Mouse (Mus musculus) monocyte, adult 5-6 weeks (primary cell): Measurements from ENCODE around the gene Gpr37. TPM values are rescaled to one million over a fixed set of nuclear protein-coding genes. Genes with fewer than 3 reads are reported as not detected.

Source experiments
- ATAC-seq: fragments of 153-309, 156-312 bp; replicated peaks from 2 replicates; pipeline ENCODE4 v1.8.0; 2017; ENCODE audit warnings: mild to moderate bottlenecking; ENCODE audit not compliant: low TSS enrichment, insufficient number of reproducible peaks, severe bottlenecking, poor library complexity, low FRiP score
- total RNA-seq: library from RNA; stranded (forward); fragments of 200-1000, 200-491, 200-594 nt; gene quantifications from 3 replicates; pipeline ENCODE4 v1.2.3, GENCODE M21; 2017

Gpr37 gene
- total RNA-seq: not detected in 3 replicates

DNA sequence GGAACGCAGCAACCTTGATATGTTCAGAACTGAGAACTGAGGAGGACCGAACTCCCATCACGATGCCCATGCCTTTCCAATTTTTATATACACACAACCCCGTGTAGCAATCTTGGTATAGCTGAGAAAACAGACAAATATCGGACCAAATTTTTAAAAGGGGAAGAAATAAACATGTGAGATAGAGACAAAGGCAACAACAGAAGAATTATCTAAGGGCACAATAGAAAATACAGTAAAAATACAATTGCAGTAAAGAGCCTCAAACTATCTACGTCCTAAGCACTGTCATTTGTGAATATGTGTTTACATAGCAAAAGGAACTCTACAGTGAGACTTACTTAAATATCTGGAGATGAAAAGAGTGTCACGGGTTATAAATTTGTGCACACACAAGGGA lies at the start of gene Gpr37:
Gene Gpr37, minus strand, starts transcription at position 101 of the 400 bp plus-strand sequence.
- ATAC-seq: no peak

DNA sequence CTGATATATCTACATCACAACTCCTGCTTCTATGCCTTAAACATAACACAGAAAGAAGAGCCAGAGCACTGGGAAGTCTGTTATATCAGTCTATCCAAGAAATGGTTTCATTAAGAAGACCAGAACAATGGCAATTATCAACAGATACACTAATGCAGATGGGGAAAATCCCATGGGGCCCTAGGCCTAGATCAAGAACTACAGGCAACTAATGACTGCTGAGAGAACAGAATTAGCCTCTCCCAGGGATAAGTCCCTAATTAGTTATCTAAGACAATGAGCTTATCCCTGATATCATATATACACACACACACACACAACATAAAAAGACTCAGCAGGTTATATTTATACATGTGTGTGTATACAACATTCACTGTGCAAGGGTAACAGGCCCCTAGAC lies 46.0 kb upstream of the Gpr37 start:
- ATAC-seq: no peak

DNA sequence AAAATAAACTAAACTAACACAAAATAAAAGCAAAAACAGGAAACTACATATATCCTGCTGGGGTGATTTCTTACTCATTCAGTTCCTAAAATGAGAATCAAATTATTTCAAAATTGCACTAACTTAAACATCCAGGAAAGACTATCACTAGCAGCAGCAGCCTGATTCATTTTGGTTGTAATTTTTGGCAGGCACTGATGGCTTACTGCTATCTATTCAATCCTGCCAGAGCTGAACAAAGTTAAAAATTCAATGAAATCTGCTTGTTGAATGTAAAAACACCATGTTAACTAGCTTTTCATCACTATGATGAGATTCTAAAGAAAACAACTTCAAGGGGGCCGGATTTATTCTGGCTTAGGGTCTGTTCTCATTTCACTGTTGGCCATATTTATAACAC lies 36.0 kb upstream of the Gpr37 start:
- ATAC-seq: no peak

DNA sequence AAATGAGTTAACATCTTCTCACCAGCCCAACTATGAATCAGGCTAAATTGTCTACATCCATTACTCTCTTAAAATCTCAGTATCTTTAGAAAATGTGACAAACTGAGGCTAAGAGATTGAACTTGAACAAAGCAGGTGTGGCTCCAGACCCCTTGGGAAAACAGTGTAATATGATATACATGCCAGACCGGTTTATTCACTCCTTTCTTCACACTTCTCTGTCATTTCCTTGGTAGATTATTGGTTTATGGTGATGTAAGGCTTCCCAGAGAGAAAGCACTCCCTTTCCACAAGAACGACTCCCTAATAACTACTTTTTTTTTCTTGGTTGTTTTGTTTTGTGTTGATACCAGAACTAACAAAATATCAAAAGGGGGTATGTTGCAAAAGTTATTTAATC lies 20.1 kb upstream of the Gpr37 start:
- no peak for ATAC-seq

DNA sequence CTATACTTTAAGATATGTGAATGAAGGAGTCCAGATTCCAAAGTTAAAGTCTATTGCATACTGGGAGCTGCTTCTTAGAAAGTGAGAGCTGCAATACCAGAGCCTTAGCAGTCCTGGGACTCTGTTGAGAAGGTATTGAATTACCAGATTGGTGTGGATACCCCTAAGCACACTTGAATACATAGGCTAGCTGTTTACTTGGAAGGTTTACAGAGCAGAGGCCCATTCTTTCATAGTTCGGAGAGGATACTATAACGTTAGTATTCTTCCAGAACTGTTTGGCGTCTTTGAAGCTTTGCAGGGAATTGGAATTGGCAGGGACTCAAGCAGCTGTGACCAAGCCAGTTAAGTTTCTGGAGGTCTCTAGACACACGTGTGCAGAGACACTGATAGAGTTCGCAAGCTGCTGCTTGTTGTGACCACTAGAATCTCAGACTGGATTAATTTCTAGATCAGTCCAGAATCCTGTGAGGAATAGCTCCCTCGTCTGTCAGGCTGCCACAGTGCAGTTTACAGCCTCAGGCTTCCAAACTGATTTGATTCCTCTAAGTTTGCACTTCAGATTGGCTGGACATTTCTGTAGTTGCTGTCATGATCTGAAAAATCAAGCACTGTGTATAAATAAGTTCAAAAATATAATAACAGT lies 18.8 kb upstream of the Gpr37 start:
- ATAC-seq: no peak

DNA sequence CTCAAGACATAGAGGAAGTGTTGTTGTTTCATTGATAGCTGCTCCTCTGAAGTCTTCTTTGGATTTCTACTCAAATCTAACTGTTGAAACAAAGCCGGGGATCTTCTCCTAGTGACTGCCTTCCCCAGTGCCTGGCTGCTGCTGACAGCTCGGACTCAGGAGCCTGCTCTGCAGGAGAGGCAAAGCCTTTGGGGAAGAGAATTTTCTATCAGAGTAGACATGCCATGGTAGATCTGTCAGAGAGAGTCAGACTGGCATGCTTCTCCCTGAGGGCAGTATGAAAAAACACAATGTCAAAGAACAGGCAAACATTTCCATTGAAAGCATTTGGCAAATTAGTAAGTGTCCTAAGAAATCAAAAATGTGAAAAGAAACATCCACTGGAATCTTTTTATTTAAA lies 9.4 kb upstream of the Gpr37 start:
- ATAC-seq: no peak

DNA sequence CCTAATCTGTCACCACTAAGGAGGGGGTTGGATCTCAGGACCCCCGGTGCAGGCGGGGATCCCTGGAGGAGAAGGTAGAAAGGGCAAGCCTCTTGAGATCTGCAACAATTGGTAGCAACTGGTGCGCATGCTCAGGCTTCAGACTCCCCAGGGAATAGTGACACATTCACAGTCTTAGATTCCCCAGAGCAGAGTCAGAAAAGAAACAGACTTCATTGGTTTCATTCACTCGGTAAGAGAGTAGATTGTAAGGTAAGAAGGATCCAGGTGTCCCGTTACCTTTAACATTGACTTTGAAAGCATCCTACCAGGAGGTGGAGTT lies 284 bp downstream of the Gpr37 start:
- ATAC-seq: no peak

DNA sequence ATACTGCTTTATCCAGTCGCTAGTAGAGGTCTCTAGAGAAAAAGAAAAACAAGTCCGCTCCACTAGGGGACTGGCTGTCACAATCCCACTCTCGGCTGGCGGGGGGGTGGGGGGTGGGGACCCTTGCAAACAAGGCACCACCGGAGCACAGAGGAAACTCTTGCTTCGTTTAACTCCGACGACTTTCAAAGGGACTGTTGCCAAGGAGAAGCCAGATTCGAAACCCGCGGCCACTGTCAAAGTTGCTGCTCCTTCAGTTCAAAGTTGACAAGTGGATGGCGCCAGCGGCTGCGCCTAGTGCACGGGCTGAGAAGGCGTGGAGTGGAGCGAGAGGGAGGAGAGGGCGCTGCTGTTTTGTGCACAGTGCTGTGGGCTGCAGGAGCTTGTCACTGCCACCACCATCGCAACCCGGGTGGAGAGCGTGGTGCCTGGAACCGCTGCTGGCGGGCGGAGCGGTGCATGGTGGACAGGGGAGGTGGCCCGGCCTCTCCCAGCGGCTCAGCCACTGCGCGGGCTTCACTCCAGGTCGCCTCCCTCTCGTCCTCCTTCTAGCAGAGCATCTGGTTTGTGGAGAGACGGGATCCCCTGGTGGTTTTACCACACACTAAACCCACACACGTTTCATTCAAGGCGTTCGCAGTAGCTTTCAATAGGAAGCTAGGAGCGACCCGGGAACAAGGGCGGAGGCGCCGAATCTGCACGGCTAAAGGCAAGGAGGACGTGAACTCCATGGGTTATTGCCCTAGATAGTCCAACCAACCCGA lies 827 bp downstream of the Gpr37 start:
- ATAC-seq: no peak

DNA sequence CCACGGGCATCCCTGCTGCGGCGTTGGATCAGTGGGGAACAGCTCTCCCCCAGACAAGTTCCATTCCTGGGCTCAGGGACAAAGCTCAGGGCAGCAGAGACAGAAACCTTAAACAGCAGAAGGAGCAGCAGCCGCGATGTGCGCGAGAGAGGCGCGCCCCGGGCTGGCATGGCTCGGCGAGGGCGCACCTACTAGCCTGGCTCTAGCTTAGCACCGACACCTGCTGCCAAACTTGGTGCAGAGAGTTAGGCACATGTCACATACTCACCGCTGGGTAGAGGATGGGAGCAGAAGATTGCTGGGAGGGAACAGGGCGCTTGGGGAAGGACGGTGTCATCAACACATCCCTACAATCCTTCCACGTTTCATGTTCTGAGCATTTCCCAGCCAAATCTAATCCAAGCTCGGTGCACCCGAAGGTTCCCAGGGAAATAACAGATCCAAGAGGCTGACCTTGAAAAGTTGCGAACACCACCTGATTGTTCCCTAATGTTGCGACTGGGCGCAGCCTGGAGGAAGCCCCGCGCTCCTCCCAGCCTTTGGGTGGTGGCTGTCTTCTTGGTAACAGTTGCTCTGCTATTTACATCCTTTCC lies 1.5 kb downstream of the Gpr37 start:
- ATAC-seq: no peak

DNA sequence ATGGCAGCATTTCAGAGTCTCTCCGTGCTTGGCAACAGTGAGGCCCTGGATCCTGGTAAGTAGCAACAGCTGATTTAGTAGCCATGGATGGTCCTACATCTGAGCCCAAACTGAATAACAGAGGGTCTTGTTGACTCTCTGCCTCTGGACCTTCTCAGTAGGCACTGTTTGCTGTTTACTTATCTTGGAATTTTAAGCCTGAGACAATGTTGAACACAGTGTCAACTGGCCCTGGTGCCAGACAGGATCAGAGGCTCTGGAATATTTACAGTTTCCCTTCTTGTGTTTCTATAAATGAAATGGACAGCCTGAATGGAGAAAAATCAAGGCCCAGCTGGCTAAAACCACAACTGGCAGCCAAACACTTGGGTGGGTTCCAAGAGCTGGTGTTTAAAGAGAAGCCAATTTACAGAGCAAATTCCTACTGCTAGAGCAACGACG lies 3.7 kb downstream of the Gpr37 start:
- ATAC-seq: no peak

DNA sequence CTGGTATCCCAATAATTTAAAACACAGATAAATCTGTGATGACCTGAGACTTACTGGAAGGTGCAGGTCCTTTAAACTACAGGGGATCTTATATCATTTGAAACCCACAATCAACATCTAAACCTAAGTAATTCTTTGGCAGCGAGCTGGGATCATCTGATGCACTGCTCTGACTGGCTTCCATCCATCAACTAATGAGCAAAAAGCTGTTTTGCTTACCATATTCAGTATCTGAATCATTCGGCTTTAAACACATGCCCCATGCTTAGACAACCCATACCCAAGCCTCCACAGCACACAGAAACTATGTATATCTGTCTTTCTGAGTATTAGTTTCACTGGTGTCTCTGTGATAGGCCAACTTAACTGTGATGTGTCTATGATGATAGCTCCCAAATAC lies 6.1 kb downstream of the Gpr37 start:
- ATAC-seq: no peak

DNA sequence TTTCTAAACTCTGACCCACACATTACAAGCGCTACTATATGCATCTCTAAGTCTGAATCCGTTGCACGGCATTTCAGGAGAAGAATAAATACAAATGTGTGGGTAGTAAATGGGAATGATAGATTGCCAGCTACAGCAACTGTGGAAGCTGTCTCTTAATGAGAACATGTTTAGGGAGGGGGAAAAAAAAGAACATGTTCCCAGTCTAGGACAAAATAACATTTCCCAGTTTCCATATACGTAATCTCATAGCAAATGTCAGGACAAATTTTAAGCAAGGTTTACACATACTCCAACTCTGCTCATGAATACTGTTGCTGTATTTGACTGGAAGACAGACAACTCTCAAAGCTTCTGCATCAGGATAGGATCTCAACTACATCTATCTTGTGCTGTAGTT lies 15.4 kb downstream of the Gpr37 start:
- no peak for ATAC-seq

DNA sequence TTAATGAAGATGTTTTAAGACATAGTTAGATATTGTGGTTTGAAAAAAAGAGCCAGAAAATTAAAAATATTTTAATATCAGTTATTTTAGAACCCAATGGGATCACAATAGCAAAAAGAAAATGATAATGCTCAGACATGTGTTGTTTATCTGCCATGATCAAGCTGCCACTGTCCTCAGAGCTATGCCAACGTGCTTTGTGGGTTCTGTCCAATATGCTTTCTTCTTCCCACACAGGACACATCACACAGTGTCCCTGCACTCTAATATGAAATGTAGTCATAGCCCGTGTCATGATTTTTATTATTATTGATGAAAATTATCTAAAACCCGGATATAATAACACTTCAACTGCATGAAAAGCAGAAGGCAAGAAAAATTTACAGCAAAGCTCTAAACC lies 16.7 kb downstream of the Gpr37 start:
- ATAC-seq: no peak

DNA sequence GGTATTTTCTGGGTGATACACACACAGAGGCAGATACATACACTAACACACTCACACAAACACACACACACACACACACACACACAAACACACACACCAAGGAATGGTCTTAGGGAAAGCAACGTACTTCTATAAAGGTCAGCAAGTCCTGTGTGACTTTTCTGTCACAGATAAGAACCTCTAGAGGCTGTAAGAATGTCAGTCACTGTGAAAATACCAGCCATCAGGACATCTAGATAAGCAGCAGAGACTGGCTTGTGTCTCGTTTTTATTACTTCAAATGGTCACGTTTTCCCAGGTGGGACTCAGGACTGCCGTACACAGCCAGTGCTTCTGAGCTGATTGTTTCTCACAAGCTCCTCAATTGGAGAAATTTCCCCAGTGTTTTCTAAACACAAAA lies 20.4 kb downstream of the Gpr37 start:
- ATAC-seq: no peak

DNA sequence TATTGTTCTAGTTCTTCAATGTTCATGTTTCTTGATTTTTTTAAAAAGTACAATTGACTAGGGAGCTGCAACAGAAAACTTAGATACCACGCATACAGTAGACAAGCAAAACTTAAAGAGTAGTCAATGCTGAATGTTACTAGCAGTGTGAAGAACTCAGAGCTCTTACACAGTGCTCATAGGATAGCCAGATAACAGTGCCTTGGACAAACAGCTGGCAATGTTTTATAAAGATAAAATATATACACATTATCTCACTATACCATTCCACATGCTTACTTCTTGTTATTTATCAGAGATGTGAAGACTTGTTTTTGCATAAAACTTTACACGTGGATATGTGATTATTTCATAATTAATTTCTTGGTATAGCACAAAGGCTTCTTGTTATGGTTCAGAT lies 26.6 kb downstream of the Gpr37 start:
- no peak for ATAC-seq

DNA sequence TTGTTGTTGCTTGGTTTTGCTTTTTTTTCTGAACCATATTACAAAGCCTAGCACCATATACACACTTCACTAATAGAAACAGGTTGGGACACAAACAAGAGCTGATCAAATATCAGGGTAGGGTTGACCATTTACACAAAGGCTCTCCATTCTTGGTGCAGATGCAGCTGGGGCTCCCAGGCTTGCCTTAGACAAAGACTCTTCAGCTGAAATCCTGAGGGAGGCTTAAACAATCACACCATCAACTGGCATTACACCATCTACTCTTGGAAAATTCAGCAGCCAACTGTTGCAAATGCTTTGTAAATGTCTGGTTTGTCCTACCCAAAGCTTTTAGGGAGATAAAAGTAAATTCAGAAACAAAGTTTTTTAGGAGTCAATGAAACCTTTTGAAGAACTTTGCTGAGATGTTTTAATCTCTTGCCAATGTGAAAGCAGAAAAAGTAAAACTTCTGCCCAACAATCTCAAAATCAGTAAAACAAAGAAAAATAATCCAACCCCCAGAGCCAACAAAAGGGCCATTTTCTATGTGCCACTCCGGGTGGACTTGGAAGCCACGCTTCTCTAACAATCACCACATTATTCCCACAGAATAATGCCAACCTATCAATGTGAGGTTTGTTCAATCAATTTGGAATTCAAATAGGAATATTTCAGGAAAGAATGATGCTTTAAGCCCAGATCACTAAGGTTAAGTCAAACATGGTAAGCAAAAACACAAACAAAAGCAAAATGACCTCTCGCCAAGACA lies 30.4 kb downstream of the Gpr37 start:
- ATAC-seq: no peak
